Mouse (Mus musculus): ENCODE measurements at regions not wholly inside any gene's neighbourhood (a gene's known extent, or its start where the extent isn't known, plus 50 kb on each side); places are given as distances from the start of the nearest gene placed in this dataset.

- TF ChIP-seq USF1 (IDR thresholded peaks at IDR 0.05; ENCODE audit: low read depth) (no peak), POLR2A (IDR thresholded peaks at IDR 0.05; ENCODE audit: insufficient read length, low read depth) (no peak), E2F4 (IDR thresholded peaks at IDR 0.05; ENCODE audit: insufficient read depth) (no peak), TCF3 (IDR thresholded peaks at IDR 0.05; ENCODE audit: insufficient read length, low read depth) (no peak), MYOD1 (IDR thresholded peaks at IDR 0.05; ENCODE audit: control insufficient read depth in 1 of 3, insufficient read length in 2 of 3, low read depth in 2 of 3) (no peak), TCF12 (IDR thresholded peaks at IDR 0.05; ENCODE audit: insufficient read depth, poor library complexity, severe bottlenecking) (no peak), SRF (IDR thresholded peaks at IDR 0.05; ENCODE audit: control insufficient read depth, insufficient read length, low read depth) (no peak), REST (IDR thresholded peaks at IDR 0.05; ENCODE audit: insufficient read depth, insufficient read length) (no peak), CEBPB (IDR thresholded peaks at IDR 0.05; ENCODE audit: insufficient read depth, poor library complexity, severe bottlenecking) (no peak), MAX (IDR thresholded peaks at IDR 0.05; ENCODE audit: low read depth) (no peak)
Measured at GRCm38 (mm10) chr11:19145263-19145662, 126.5 kb upstream of the Meis1 start.
